Mouse (Mus musculus) thymus, adult 2 months (tissue): ENCODE measurements at regions not wholly inside any gene's neighbourhood (a gene's known extent, or its start where the extent isn't known, plus 50 kb on each side); places are given as distances from the start of the nearest gene placed in this dataset.

Experiments used
- CTCF ChIP-seq: fragments of 200-500 bp; IDR thresholded peaks from 2 replicates; pipeline ENCODE4 v1.5.1; 2012; ENCODE audit warnings: mild to moderate bottlenecking, control low read depth, low read length, moderate library complexity, borderline replicate concordance; ENCODE audit not compliant: control insufficient read depth, poor library complexity, insufficient read depth; ENCODE audit errors: extremely low read depth
- POLR2A ChIP-seq: fragments of 200-500 bp; IDR thresholded peaks from 2 replicates; pipeline ENCODE4 v1.6.1; 2012; ENCODE audit warnings: mild to moderate bottlenecking, low read length, control low read depth, moderate library complexity; ENCODE audit not compliant: control insufficient read depth, poor library complexity, insufficient read depth; ENCODE audit errors: extremely low read depth

GRCm38 (mm10) chr10:42088570-42089234 is 70.5 kb upstream of the Armc2 start:
- TF ChIP-seq CTCF (no peak), POLR2A (no peak)
